Mouse (Mus musculus): ENCODE data around the gene F11.

DNA sequence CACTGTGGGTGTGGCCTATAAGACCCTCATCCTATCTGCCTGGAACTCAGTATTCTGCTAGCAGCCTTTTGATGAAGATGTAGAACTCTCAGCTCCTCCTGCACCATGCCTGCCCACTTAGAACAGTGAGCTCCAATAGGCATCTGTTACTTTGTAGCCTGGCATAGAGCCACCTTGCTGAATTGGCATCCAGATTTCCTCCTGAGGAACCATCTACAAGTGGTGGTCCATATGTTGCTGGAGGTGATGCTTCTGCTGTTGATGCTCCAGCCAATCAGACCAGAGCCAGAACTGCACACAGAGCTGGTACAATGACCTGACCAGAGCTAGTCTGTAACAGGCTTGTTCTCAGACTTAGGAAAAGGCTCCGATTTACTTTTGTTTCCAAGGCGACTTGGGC is 30.0 kb upstream of the F11 start:
- TF ChIP-seq POLR2A (IDR thresholded peaks at IDR 0.05; ENCODE audit: borderline replicate concordance, extremely low read depth, low read depth, low read length), result no peak
- no peak for TF ChIP-seq CTCF (IDR thresholded peaks at IDR 0.05; ENCODE audit: insufficient read depth, low read length)

Data from lung, adult 2 months (tissue).